Mouse (Mus musculus) myocyte (in vitro differentiated cells): ENCODE measurements around the gene Gm28230.

ENCODE experiments used
- CEBPB ChIP-seq: IDR thresholded peaks from 2 replicates; pipeline ENCODE4 v1.6.1; 2011; ENCODE audit warnings: mild to moderate bottlenecking, moderate library complexity; ENCODE audit not compliant: poor library complexity, insufficient read depth, severe bottlenecking
- E2F4 ChIP-seq: IDR thresholded peaks from one replicate; pipeline ENCODE4 v1.6.1; 2011; ENCODE audit warnings: mild to moderate bottlenecking, control low read depth, moderate library complexity; ENCODE audit not compliant: insufficient read depth
- MYOD1 ChIP-seq, 3 experiments: IDR thresholded peaks; one replicate each; pipeline ENCODE4 v1.6.1; 2011; ENCODE audit warnings: control low read depth in 2 of 3, low read depth in 2 of 3, mild to moderate bottlenecking in 2 of 3, moderate library complexity in 1 of 3; ENCODE audit not compliant: insufficient read length in 2 of 3, control insufficient read depth in 1 of 3
- MYOG ChIP-seq, 3 experiments: IDR thresholded peaks; one replicate each; pipeline ENCODE4 v1.6.1; 2011; ENCODE audit warnings: control low read depth in 2 of 3, low read depth in 2 of 3, mild to moderate bottlenecking in 2 of 3; ENCODE audit not compliant: insufficient read length in 2 of 3, control insufficient read depth in 1 of 3, insufficient read depth in 1 of 3
- POLR2A ChIP-seq: IDR thresholded peaks from one replicate; pipeline ENCODE4 v1.6.1; 2011; ENCODE audit warnings: low read depth, mild to moderate bottlenecking, control low read depth, moderate library complexity; ENCODE audit not compliant: insufficient read length
- POLR2AphosphoS2 ChIP-seq: IDR thresholded peaks from one replicate; pipeline ENCODE4 v1.6.1; 2011; ENCODE audit warnings: low read depth, control low read depth; ENCODE audit not compliant: insufficient read length
- SRF ChIP-seq: IDR thresholded peaks from one replicate; pipeline ENCODE4 v1.6.1; 2011; ENCODE audit warnings: low read depth; ENCODE audit not compliant: control insufficient read depth, insufficient read length
- TCF12 ChIP-seq: IDR thresholded peaks from one replicate; pipeline ENCODE4 v1.6.1; 2011; ENCODE audit warnings: mild to moderate bottlenecking, control low read depth; ENCODE audit not compliant: poor library complexity, insufficient read depth, severe bottlenecking
- TCF3 ChIP-seq: IDR thresholded peaks from one replicate; pipeline ENCODE4 v1.6.1; 2011; ENCODE audit warnings: low read depth, control low read depth; ENCODE audit not compliant: insufficient read length
- USF1 ChIP-seq: IDR thresholded peaks from one replicate; pipeline ENCODE4 v1.6.1; 2011; ENCODE audit warnings: low read depth, mild to moderate bottlenecking, control low read depth, moderate library complexity

DNA sequence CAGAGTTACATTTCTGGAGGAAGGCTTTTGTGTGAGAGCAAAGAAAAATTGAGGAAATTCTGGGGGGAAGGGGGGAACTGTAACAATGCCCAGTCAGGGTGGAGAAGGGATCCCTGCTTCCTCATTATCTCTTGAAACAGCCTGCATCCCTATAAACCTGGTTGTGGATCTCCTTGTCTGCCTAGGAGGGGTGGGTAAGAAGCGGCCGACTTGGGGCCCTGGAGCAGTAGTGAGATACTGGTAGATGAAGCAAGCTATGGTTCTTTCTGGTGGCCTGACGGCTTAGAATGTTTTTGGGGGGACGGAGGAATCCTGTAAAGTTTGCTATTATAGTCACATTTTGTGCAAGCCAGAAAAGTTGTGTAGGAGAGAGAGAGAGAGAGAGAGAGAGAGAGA is 33.1 kb upstream of the Gm28230 start:
- TF ChIP-seq CEBPB (no peak), POLR2A (no peak), MYOD1 (IDR thresholded peaks at IDR 0.05; ENCODE audit: control insufficient read depth in 1 of 3, insufficient read length in 2 of 3, low read depth in 2 of 3) (no peak), E2F4 (no peak), POLR2AphosphoS2 (no peak), SRF (no peak), USF1 (no peak), TCF3 (no peak), TCF12 (no peak), MYOG (IDR thresholded peaks at IDR 0.05; ENCODE audit: control insufficient read depth in 1 of 3, insufficient read depth in 1 of 3, insufficient read length in 2 of 3, low read depth in 2 of 3) (no peak)
